Mouse (Mus musculus) macrophage (primary cell): Measurements from ENCODE around the gene Cog3. TPM values are rescaled to one million over a fixed set of nuclear protein-coding genes. Genes with fewer than 3 reads are reported as not detected.

ENCODE experiments used
- H3K27ac ChIP-seq: fragments of 350-480 bp; formaldehyde crosslinking; 2 replicates; pipeline ENCODE4 v1.9.0; 2021
- H3K36me3 ChIP-seq: fragments of 350-480 bp; formaldehyde crosslinking; 2 replicates; pipeline ENCODE4 v1.9.0; 2021; ENCODE audit errors: inconsistent target
- H3K4me3 ChIP-seq: fragments of 350-480 bp; formaldehyde crosslinking; 2 replicates; pipeline ENCODE4 v1.9.0; 2021; ENCODE audit errors: inconsistent target
- H3K79me2 ChIP-seq: fragments of 350-480 bp; formaldehyde crosslinking; 2 replicates; pipeline ENCODE4 v1.9.0; 2021; ENCODE audit errors: inconsistent target
- WGBS: methylation state at CpG from one replicate; pipeline ENCODE4 v1.1.7; 2026; ENCODE audit warnings: inconsistent platforms; ENCODE audit not compliant: missing documents; 5-methylcytosine and 5-hydroxymethylcytosine counted together
- polyA plus RNA-seq: library from polyadenylated mRNA; stranded (reverse); fragments of 250-400 nt; gene quantifications from 3 replicates; pipeline ENCODE4 v1.2.4, GENCODE M21; 2018; ENCODE audit warnings: inconsistent platforms
- total RNA-seq, 78 experiments: library from RNA; depleted of rRNA; stranded (reverse); fragments of 250-400 nt; gene quantifications; 1 replicate in 9 of 78; 2 replicates in 24 of 78; 3 replicates in 43 of 78; 4 replicates in 2 of 78; pipeline ENCODE4 v1.2.4; 2018; ENCODE audit warnings: inconsistent platforms in 56 of 78

Cog3 gene
- 100 to 1,000 TPM in 7 of 26 experiments, 10 to 100 TPM in 19; 59.6 to 116 (median 84.0) TPM for total RNA-seq (2018; cell fraction: chromatin; rRNA removed)
- total RNA-seq (2018; cell fraction: cytosol; rRNA removed) = 10 to 100 TPM; 14.4 to 27.6 (median 19.4) TPM
- total RNA-seq (2018; cell fraction: nucleus; rRNA removed) = 10 to 100 TPM; 29.4 to 81.2 (median 54.1) TPM
- 15.9 to 17.5 TPM (median 16.1 TPM) in 3 replicates for polyA plus RNA-seq

DNA sequence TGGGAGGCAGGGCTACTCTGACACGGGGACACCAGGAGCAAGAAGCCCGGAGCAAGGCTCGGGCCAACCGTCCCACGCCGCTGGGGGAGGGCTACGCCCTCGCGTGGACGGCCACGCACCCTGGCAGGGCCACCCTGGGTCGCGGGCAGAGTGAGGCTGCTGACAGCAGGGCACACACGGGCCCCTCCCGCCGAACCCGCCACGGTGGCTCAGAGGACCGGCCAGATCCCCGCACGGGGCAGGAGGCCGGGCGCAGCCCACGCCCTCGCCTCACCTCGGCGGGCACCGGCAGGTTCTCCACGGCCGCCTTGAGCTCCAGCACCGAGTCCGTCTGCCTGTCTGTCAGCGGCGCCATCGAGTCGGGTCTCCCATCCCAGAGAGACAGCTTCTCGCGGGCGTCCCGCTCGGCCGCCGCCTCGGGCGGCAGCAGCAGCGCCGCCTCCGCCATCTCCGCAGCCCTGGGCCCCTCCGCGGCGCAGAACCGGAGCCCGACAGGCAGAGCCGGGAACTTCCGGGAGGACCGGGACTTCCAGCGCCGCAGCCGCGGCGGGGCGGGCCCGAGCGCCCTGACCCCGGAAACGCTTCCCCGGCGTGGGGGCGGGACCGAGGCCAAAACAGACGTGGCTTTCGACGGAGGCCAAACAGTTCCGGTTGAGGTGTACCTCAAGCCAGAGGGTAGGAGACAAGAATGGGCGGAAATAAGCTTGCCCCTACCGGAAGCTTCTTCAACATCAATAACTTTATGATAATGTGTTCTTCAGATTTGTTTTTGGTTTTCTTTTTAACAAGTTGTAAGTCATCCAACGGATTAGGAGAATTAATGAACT, at the start of gene Cog3:
Gene Cog3, minus strand, starts transcription at position 527 of the 827 bp plus-strand sequence.
- WGBS = under 1% methylated on average over 77 of the region's 78 CpGs
- Histone ChIP-seq H3K4me3 (peak within 1 kb of the TSS; percentile 73), H3K36me3 (peaks cover 2% of the 10 kb centered on the region; the same call in 1 of the 2 replicates), H3K79me2 (peaks cover 47% of the 10 kb centered on the region), H3K27ac (peak within 1 kb of the TSS; percentile 31; the same call in 1 of the 2 replicates)

DNA sequence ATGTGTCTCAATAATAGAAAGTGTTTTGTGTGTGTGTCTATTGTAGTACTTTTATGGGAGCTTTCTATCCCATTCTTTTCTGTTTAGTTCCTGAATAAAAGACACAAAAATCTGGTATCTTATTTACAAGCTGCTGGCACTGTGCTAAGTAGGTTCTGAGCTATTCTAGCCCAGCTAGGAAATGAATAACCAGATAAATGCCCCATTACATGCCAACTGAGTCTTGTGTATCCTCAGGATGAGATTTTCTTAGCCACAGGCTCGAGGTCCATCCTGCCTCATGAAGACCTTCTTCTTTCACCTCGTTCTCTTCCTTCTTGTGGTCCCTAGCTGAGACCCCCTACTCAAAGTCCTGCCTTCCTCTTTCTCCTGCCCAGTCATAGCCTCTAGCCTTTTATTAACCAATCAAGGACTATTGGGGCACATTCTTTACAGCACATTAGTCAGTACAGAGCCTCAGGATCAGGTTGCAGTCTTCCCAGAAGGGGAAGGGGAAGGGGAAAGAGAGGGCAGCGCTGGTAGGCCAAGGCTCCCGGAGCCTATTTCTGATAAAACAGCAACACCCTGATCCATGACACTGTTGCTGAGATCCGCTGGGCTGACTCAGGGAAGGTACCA, 43.6 kb upstream of the Cog3 start:
- Histone ChIP-seq H3K27ac (no peak overlapping the region), H3K4me3 (no peak overlapping the region)
- 81% methylated on average over 4 of the region's 5 CpGs for WGBS

DNA sequence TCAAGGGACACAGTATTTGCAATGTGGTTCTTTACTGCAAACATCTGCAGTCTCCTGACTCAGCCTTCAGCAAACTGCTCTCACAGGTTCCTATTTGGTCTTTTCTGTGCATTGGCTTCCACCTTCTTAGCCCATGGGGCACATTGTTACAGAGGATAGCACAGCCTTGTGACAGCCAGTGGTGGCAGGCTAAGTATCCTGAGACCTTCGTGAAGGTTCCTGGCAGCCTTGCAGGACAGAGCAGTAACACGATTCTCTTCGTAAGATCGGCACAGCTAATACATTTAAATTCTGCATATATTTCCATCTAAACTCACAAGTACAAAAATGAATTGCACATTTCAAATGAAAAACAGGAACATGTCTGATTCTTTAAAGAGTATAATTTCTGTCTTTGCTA, 41.6 kb upstream of the Cog3 start:
- Histone ChIP-seq H3K4me3 (no peak overlapping the region), H3K79me2 (no peaks in the 10 kb centered on the region), H3K36me3 (no peaks in the 10 kb centered on the region), H3K27ac (no peak overlapping the region)
- 87% methylated on average over 4 of the region's 4 CpGs for WGBS

More for the DNA sequence above, 43.6 kb upstream of the Cog3 start:
- H3K79me2 ChIP-seq = no peaks in the 10 kb centered on the region
- no peaks in the 10 kb centered on the region for H3K36me3 ChIP-seq

DNA sequence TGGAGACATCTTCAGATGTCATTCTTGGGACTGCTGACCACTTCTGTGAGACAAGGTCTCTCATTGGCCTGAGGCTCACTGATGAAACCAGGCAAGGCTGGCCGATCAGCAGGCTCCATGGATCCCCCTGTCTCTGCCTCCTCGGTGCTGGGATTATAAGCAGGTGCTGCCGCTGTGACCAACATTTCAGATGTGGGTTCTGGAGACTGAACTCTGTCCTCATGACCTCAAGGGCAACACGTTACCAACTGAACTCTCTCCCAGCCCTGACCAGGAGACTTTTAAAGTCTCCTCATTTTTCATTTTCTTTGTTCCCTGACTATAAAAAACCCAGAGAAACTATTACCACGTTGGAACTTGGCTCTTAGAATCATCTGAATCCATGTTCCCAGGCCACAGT, 40.4 kb upstream of the Cog3 start:
- no peak overlapping the region for H3K4me3 ChIP-seq
- no peaks in the 10 kb centered on the region for H3K79me2 ChIP-seq
- no peaks in the 10 kb centered on the region for H3K36me3 ChIP-seq
- 93% methylated on average over 5 of the region's 5 CpGs for WGBS
- H3K27ac ChIP-seq = no peak overlapping the region

DNA sequence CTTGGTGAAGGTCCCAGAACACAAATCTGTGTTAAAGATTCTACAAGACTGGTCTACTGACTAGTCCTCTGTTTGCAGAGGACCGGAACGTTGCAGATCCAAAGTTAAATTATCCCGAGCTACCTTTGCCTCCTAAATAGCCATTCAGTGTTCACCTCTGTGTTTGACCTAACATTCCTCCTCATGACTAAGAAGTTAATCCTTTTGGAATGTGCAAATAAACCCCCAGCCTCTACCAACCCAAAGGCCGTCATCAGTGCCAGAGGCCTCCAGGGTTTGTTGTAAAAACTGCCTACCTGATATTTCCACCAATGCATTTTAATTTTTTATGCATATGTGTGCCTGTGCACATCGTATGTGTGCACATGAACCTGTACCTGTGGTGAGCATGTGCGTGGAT, 40.0 kb upstream of the Cog3 start:
- Histone ChIP-seq H3K4me3 (no peak overlapping the region), H3K27ac (no peak overlapping the region), H3K36me3 (no peaks in the 10 kb centered on the region), H3K79me2 (no peaks in the 10 kb centered on the region)
- 91% methylated on average over 6 of the region's 6 CpGs for WGBS

DNA sequence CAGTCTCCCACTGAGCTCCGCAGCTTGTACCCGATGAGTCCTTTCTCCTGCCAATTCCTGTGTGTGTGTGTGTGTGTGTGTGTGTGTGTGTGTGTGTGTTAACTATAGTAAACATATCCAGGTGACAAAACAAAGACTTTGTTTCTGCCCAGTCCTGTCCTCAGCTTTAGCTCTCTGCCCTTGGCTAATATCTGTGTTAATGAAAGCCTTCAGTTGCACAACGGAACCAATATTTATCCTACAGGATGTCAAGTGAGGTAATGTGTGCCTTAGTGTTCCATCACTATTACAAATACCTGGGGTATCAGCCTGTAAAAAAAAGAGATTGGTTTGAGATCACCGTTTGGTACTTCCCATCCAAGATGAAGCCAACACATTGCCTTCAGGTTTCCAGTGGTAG, 38.8 kb upstream of the Cog3 start:
- no peaks in the 10 kb centered on the region for H3K79me2 ChIP-seq
- 85% methylated on average over 3 of the region's 4 CpGs for WGBS
- H3K4me3 ChIP-seq = no peak overlapping the region
- H3K36me3 ChIP-seq = no peaks in the 10 kb centered on the region
- no peak overlapping the region for H3K27ac ChIP-seq

DNA sequence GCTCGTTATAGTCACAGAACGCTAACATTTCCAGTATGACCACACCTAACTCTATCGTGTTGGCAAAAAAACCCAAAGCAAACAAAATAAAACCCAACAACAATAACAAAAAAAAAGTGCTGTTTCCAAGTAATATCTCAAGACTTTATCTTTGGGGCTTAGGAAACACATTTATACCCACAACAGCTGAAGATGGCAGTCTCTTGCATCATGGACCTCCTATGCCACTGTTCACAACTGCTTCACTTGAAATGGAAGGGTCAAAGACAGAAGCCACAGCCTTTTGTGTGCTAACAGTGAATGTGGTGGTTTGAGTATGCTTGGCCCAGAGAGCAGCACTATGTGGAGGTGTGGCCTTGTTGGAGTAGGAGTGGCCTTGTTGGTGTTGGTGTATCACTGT, 37.1 kb upstream of the Cog3 start:
- WGBS = 97% methylated on average over 3 of the region's 3 CpGs
- Histone ChIP-seq H3K4me3 (no peak overlapping the region), H3K79me2 (peaks cover 1% of the 10 kb centered on the region; the same call in 1 of the 2 replicates), H3K36me3 (no peaks in the 10 kb centered on the region), H3K27ac (peak overlapping the region; percentile 68)

DNA sequence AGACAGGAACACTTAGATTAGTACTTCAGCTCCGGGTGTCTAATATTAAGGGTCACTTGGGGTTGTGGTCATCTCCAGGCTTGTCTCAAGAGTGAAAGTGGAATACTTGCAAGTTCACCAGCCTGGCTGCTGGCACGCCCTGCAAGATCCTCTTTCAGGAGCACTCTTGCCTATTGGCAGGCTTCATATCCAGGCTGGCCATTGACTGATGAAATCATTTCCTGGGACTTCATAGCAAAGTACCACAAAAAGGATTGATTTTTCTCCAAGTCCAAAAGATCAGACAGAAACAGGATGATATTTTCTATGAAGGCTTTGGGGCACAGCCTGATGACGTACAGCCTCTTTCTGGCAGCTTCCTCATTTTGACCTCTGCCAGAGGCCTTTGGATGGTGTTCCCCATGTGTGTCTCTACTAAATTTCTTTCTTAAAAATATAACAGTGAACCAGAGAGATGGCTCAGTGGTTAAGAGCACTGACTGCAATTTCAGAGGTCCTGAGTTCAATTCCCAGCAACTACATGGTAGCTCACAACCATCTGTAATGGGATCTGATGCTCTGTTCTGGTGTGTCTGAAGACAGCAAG, 36.2 kb upstream of the Cog3 start:
- H3K79me2 ChIP-seq = peaks cover 10% of the 10 kb centered on the region; the same call in 1 of the 2 replicates
- peak overlapping the region; percentile 6; the same call in 1 of the 2 replicates for H3K4me3 ChIP-seq
- H3K36me3 ChIP-seq = no peaks in the 10 kb centered on the region
- peak overlapping the region; percentile 68 for H3K27ac ChIP-seq
- 27% methylated on average over 3 of the region's 3 CpGs for WGBS

DNA sequence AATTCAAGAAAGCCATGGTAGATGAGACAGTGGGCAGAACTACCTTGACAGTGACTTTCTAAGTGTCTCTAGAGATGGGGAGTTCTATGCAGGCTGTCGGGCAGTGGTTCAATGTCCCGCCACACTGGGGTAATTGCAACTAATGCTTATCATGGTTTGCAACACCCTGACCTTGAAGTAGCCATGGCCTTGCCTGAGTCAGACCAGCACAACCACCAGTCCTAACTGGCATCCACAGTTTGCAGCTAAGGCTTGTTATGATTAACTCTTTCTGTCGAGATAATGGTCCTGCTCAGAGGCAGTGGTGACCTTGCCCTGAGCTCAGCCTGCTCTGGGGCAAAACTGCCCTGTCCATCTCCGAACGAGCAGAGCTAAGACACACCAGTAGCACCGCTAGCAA, 35.0 kb upstream of the Cog3 start:
- H3K79me2 ChIP-seq = peaks cover 19% of the 10 kb centered on the region
- H3K4me3 ChIP-seq = no peak overlapping the region
- H3K27ac ChIP-seq = no peak overlapping the region
- H3K36me3 ChIP-seq = no peaks in the 10 kb centered on the region
- WGBS = 93% methylated on average over 6 of the region's 6 CpGs

DNA sequence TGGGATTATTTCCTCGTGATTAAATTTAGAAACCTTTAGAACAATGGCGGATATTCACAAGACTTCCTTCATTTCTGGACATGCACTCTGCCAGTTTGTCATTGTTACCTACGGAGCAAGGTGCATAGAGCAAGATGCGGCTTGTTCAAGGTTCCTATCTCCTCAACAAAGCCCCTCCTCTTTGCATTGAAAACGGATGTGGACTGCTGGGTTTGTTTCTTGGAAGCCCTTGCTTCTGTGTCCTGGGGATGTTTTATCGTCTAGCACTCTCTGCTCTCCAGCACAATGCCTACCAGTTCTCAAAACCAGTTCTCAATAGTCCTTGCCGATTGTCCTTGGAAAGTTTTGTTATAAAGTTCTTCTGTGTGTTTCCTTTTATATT, 33.5 kb upstream of the Cog3 start:
- Histone ChIP-seq H3K4me3 (no peak overlapping the region), H3K27ac (no peak overlapping the region), H3K36me3 (no peaks in the 10 kb centered on the region), H3K79me2 (peaks cover 34% of the 10 kb centered on the region)
- 41% methylated on average over 7 of the region's 7 CpGs for WGBS

DNA sequence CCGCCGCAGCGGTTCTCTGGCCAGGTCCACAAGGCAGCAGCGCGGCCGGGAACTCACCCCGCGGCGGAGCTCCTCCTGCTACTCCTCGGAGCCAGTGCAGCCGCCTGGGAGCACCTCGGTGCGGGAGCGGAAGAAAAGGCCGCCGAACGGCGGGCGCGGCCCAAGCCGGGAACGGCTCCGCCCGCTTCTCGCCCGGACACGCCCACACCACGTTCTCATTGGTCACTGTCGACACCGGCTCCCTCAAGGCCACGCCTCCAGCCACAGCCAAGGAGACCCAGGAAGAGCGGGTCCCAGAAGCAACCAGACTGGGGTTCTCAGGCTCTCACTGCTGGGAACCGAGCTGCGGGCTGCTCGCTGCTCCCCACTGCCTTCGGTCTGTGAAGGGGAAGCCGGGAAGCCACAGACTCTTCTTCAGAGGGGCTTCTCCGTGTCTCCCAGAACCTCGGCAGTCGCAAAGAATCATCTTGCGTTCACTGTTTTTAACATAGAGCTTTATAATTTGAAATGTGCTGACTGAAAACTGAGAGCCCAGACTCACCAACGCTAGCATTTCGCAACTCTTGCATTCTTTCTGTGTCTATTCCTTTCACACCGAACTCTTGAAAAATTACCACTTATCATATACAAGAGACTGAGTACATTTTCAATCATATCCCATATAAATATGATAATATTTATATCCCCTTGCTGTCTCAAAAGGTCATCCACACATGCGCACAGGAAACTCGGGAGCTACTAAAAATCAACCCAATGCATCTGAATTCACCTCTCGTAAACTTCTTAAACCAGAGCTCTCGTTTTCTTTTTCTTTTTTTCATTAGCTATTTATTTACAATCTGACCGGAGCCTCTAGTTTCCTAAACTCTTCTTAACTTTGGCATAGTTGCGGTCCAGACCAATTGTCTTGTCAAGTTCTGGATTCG, 32.8 kb upstream of the Cog3 start, which contains the start of gene Slc25a30:
Gene Slc25a30, minus strand, starts transcription at position 170 of the 926 bp plus-strand sequence.
- Histone ChIP-seq H3K4me3 (peak within 1 kb of the TSS; percentile 69), H3K36me3 (no peaks in the 10 kb centered on the region; the same call in 1 of the 2 replicates), H3K79me2 (peaks cover 41% of the 10 kb centered on the region), H3K27ac (peak within 1 kb of the TSS; percentile 65)
- 7% methylated on average over 41 of the region's 51 CpGs for WGBS

DNA sequence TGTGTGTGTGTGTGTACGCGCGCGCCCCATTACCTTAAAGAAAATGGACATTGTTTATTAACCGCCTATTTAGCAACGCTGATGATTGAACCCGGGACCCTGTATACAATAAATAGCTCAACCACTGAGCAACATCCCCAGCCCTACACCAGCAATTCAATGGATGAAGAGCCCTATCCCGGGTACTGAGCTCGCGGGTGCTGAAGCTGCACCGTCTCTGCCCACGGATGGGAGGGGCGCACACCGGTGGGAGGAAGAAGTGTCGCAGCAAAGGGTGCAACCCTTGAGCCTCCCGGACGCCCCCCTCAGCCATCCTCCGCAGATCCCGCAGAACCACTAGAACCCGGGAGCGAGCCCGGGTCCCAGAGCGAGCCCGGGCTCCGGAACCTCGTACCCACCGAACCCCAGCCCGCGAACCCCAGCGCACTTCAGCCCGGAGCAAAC, 32.1 kb upstream of the Cog3 start:
- no peak overlapping the region for H3K27ac ChIP-seq
- 2% methylated on average over 29 of the region's 31 CpGs for WGBS
- peaks cover 48% of the 10 kb centered on the region for H3K79me2 ChIP-seq
- peak overlapping the region; percentile 69 for H3K4me3 ChIP-seq
- H3K36me3 ChIP-seq = peaks cover 7% of the 10 kb centered on the region; the same call in 1 of the 2 replicates

DNA sequence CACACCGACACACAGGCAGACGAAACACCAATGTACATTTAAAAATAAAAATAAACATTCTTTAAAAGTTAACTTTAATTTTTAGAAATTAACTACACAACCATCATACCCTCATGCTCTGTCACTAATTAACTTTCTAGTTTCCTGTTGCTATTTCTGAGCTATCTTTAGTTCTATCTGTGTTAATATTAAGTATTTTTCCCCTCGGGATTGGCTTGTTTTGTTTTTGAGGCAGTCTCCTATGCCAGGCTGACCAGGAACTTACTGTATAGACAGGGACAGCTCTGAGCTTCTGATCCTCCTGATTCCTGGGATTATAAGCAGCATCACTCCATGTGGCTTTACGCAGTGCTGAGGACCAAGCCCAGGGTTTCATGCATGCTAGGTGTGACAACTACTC, 25.6 kb upstream of the Cog3 start:
- WGBS = 100% methylated on average over 4 of the region's 4 CpGs
- peaks cover 94% of the 10 kb centered on the region for H3K79me2 ChIP-seq
- H3K36me3 ChIP-seq = peaks cover 26% of the 10 kb centered on the region; the same call in 1 of the 2 replicates
- no peak overlapping the region for H3K27ac ChIP-seq
- no peak overlapping the region for H3K4me3 ChIP-seq
